Mouse (Mus musculus): ENCODE measurements around the gene Gm17190. TPM values are rescaled to one million over a fixed set of nuclear protein-coding genes. Genes with fewer than 3 reads are reported as not detected.
"Not testable (repeated sequence)": the region's sequence is repeated elsewhere in the genome, so short reads cannot be mapped to it uniquely, and the experiment has no call there.

Gm17190 gene
- polyA plus RNA-seq (2014; fragmentation: Nextera tagmentation; extraction: Ambion mirVana): not detected in 2 replicates

DNA sequence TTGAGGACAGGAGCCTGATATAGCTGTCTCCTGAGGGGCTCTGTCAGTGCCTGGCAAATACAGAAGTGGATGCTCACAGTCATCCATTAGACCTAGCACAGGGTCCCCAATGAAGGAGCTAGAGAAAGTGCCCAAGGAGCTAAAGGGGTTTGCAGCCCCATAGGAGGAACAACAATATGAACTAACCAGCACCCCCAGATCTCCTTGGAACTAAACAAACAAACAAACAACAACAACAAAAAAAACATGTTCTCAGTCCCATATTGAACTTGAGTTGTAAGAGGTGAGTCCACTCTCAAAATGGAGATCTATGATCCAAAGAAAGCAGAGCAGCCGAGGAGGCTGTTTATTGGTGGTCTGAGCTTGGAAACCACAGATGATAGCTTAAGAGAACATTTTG is at the start of gene Gm17190:
TSS of gene Gm17190 (plus strand) at position 301 of the 400 bp plus-strand sequence.
- not testable (repeated sequence) for H3K27me3 ChIP-seq (replicated peaks; ENCODE audit: control insufficient read depth, insufficient read depth, low read length); H3K27ac ChIP-seq (replicated peaks; ENCODE audit: low read depth, low read length); H3K4me3 ChIP-seq (ENCODE audit: low read depth, low read length); H3K36me3 ChIP-seq (ENCODE audit: control insufficient read depth, insufficient read depth, low read length); H3K9ac ChIP-seq (ENCODE audit: low read depth, low read length); H3K4me1 ChIP-seq (ENCODE audit: control insufficient read depth, insufficient read depth, low read length); ATAC-seq (ENCODE audit: low read depth); H3K4me2 ChIP-seq (ENCODE audit: low read depth, low read length); DNase-seq (ENCODE audit: low spot score); H3K9me3 ChIP-seq (ENCODE audit: control insufficient read depth, low read length)
- 83% methylated on average over 1 of the region's 1 CpGs for WGBS

DNA sequence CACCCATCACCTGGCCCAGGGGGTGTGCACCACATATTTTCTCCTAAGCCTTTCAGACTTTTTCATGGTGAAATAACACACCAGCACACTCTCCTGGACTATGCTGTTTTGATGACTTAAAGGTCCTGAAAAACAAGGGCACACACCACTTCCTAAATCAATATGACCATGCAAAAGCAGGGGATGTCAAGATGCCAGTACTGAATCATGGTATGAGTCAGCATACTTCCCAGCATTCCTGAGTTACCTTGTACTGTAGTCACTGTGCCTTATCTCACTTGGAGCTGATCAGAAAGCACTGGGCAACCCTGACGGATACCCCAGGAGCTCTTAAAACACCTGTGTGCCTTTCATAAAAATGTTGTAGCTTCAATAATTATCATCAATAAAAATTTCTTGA is 42.3 kb upstream of the Gm17190 start:
- no peak for DNase-seq (ENCODE audit: low spot score)
- Histone ChIP-seq H3K4me3 (ENCODE audit: low read depth, low read length) (no peak overlapping the region), H3K4me2 (ENCODE audit: low read depth, low read length) (no peak overlapping the region), H3K27ac (replicated peaks; ENCODE audit: low read depth, low read length) (no peak overlapping the region), H3K9me3 (ENCODE audit: control insufficient read depth, low read length) (no peaks in the 10 kb centered on the region), H3K9ac (ENCODE audit: low read depth, low read length) (no peak overlapping the region), H3K36me3 (ENCODE audit: control insufficient read depth, insufficient read depth, low read length) (no peaks in the 10 kb centered on the region), H3K4me1 (ENCODE audit: control insufficient read depth, insufficient read depth, low read length) (no peaks in the 10 kb centered on the region), H3K27me3 (replicated peaks; ENCODE audit: control insufficient read depth, insufficient read depth, low read length) (no peaks in the 10 kb centered on the region)
- WGBS: 83% methylated on average over 1 of the region's 1 CpGs
- ATAC-seq (ENCODE audit: low read depth): no peak

DNA sequence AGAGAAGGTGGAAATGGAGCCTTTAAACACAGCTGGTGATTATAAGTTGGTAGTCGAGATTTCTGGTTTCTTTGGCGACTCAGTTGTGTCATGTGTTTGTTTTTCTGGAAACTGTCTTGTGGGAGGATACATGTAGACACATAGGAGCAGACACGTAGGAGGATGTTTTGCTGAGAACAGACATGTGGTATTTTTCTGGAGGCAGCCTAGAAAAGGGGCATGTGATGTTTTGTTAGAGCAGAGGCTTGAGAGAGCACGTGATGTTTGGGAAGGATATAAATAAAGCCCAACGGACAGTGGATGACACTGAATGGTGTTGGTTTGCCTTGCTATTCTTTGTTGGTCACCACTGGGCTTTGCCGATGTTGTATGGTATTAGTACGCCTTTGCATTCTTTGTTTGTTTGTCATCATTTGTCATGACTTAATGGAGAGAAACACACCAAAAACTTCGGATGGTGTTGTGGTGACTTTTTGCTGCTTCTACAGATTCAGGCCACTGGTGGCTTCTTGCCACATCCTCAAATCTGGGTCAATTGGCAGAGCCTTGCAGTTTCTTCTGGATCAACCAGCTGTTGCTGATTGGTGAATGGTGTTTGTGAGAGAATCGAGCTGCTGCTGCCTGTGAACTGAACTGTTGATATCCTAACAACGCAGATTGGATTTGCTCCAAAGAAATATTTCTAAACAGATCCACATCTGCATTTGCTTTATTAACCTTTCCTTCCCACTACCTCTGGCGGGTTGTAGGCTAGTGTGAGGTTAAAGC is 41.4 kb upstream of the Gm17190 start:
- H3K27me3 ChIP-seq (replicated peaks; ENCODE audit: control insufficient read depth, insufficient read depth, low read length): no peaks in the 10 kb centered on the region
- H3K9ac ChIP-seq (ENCODE audit: low read depth, low read length): no peak overlapping the region
- no peaks in the 10 kb centered on the region for H3K9me3 ChIP-seq (ENCODE audit: control insufficient read depth, low read length)
- no peaks in the 10 kb centered on the region for H3K36me3 ChIP-seq (ENCODE audit: control insufficient read depth, insufficient read depth, low read length)
- H3K4me1 ChIP-seq (ENCODE audit: control insufficient read depth, insufficient read depth, low read length): no peaks in the 10 kb centered on the region
- WGBS: 78% methylated on average over 11 of the region's 11 CpGs
- H3K4me3 ChIP-seq (ENCODE audit: low read depth, low read length): no peak overlapping the region
- no peak overlapping the region for H3K4me2 ChIP-seq (ENCODE audit: low read depth, low read length)
- ATAC-seq (ENCODE audit: low read depth) (no peak), DNase-seq (ENCODE audit: low spot score) (no peak)
- H3K27ac ChIP-seq (replicated peaks; ENCODE audit: low read depth, low read length): no peak overlapping the region

DNA sequence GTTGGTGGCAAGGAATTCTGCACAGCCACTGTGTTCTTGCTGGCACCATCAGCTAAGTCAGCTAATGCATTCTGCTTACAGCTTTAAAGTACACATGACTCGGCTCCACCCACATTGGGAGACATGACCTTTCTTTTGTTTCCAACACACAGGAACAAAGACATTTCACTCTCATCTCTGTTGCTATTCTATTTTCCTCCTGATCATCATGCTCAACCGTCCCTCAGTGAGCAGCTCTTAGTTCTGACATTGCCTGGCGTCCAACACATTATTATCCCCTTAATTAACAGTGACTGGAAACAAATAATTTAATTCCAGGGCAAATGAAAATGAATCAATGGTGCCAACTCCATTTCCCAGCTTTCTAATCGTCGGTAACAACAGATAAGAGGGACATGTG is 36.5 kb upstream of the Gm17190 start:
- 73% methylated on average over 5 of the region's 5 CpGs for WGBS
- no peaks in the 10 kb centered on the region for H3K4me1 ChIP-seq (ENCODE audit: control insufficient read depth, insufficient read depth, low read length)

DNA sequence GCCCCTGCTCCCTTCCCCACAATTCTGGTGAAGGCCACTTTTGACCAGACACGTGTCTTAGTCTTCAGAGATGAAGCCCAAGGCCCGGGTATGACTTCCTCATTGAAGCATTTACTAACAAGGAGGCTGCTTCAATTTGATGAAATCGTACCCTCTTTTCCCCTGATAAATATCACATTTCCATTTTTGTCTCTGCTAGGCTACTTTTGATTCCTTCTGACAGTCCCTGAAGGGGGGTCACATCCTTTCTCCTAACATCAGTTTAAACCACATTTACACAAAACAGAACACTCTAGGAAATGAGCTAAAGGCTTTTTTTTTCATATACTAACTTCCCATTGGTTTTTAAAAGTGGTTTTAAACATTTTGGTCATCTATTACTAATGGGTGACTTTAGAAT is 29.1 kb upstream of the Gm17190 start:
- no peaks in the 10 kb centered on the region for H3K36me3 ChIP-seq (ENCODE audit: control insufficient read depth, insufficient read depth, low read length)
- H3K9ac ChIP-seq (ENCODE audit: low read depth, low read length): no peak overlapping the region
- ATAC-seq (ENCODE audit: low read depth) (no peak), DNase-seq (ENCODE audit: low spot score) (no peak)
- WGBS: 66% methylated on average over 3 of the region's 3 CpGs
- no peaks in the 10 kb centered on the region for H3K9me3 ChIP-seq (ENCODE audit: control insufficient read depth, low read length)
- H3K4me1 ChIP-seq (ENCODE audit: control insufficient read depth, insufficient read depth, low read length): no peaks in the 10 kb centered on the region
- no peak overlapping the region for H3K4me2 ChIP-seq (ENCODE audit: low read depth, low read length)
- H3K4me3 ChIP-seq (ENCODE audit: low read depth, low read length): no peak overlapping the region
- no peak overlapping the region for H3K27ac ChIP-seq (replicated peaks; ENCODE audit: low read depth, low read length)
- no peaks in the 10 kb centered on the region for H3K27me3 ChIP-seq (replicated peaks; ENCODE audit: control insufficient read depth, insufficient read depth, low read length)

More for the DNA sequence above, 36.5 kb upstream of the Gm17190 start:
- Histone ChIP-seq H3K36me3 (ENCODE audit: control insufficient read depth, insufficient read depth, low read length) (no peaks in the 10 kb centered on the region), H3K4me3 (ENCODE audit: low read depth, low read length) (no peak overlapping the region), H3K27ac (replicated peaks; ENCODE audit: low read depth, low read length) (no peak overlapping the region), H3K27me3 (replicated peaks; ENCODE audit: control insufficient read depth, insufficient read depth, low read length) (no peaks in the 10 kb centered on the region), H3K9ac (ENCODE audit: low read depth, low read length) (no peak overlapping the region), H3K4me2 (ENCODE audit: low read depth, low read length) (no peak overlapping the region), H3K9me3 (ENCODE audit: control insufficient read depth, low read length) (no peaks in the 10 kb centered on the region)
- no peak for DNase-seq (ENCODE audit: low spot score)
- ATAC-seq (ENCODE audit: low read depth): no peak

DNA sequence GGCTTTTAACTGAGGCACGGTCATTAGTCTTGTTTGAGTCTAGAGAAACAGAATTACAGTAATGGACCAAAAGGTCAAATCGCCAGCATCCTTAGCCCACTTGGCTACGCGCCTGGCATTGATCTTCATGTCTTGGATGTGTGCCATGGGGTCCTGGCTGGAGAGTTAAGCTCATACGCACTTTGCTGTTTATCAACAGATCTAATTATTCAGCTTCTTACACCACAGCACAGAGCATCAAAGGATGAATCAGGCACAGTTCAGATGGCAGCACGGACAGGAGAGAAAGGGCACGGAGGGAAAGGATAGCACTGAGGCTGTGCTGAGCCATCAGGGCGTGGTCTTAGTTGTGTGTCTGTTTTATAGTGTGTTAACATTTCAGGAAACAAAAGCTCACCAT is 8.3 kb upstream of the Gm17190 start:
- Histone ChIP-seq H3K36me3 (ENCODE audit: control insufficient read depth, insufficient read depth, low read length) (no peaks in the 10 kb centered on the region), H3K4me3 (ENCODE audit: low read depth, low read length) (no peak overlapping the region), H3K4me1 (ENCODE audit: control insufficient read depth, insufficient read depth, low read length) (peaks cover 7% of the 10 kb centered on the region; the same call in 1 of the 2 replicates), H3K9ac (ENCODE audit: low read depth, low read length) (no peak overlapping the region), H3K4me2 (ENCODE audit: low read depth, low read length) (no peak overlapping the region), H3K9me3 (ENCODE audit: control insufficient read depth, low read length) (no peaks in the 10 kb centered on the region), H3K27me3 (replicated peaks; ENCODE audit: control insufficient read depth, insufficient read depth, low read length) (no peaks in the 10 kb centered on the region), H3K27ac (replicated peaks; ENCODE audit: low read depth, low read length) (no peak overlapping the region)
- no peak for DNase-seq (ENCODE audit: low spot score)
- no peak for ATAC-seq (ENCODE audit: low read depth)
- 58% methylated on average over 8 of the region's 8 CpGs for WGBS

DNA sequence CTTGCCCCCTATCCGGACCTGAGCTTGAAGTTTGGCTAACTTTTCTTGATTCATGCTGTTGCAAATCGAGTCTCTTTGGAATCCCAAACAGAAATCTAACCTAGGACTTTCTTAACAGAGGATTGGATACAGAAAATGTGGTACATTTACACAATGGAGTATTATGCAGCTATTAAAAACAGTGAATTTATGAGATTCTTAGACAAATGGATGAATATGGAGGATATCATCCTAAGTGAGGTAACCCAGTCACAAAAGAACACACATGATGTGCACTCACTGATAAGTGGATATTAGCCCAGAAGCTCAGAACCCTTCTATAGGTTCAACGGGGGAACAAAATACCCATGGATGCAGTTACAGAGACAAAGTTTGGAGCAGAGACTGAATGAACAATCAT is 578 bp upstream of the Gm17190 start, which contains the start of gene Gm20075:
TSS of gene Gm20075 (minus strand) at position 101 of the 400 bp plus-strand sequence.
- not testable (repeated sequence) for ATAC-seq (ENCODE audit: low read depth); DNase-seq (ENCODE audit: low spot score); H3K9ac ChIP-seq (ENCODE audit: low read depth, low read length); H3K9me3 ChIP-seq (ENCODE audit: control insufficient read depth, low read length); H3K27me3 ChIP-seq (replicated peaks; ENCODE audit: control insufficient read depth, insufficient read depth, low read length); H3K4me2 ChIP-seq (ENCODE audit: low read depth, low read length); H3K4me1 ChIP-seq (ENCODE audit: control insufficient read depth, insufficient read depth, low read length); H3K27ac ChIP-seq (replicated peaks; ENCODE audit: low read depth, low read length); H3K4me3 ChIP-seq (ENCODE audit: low read depth, low read length); H3K36me3 ChIP-seq (ENCODE audit: control insufficient read depth, insufficient read depth, low read length)
- WGBS: 85% methylated on average over 3 of the region's 3 CpGs

DNA sequence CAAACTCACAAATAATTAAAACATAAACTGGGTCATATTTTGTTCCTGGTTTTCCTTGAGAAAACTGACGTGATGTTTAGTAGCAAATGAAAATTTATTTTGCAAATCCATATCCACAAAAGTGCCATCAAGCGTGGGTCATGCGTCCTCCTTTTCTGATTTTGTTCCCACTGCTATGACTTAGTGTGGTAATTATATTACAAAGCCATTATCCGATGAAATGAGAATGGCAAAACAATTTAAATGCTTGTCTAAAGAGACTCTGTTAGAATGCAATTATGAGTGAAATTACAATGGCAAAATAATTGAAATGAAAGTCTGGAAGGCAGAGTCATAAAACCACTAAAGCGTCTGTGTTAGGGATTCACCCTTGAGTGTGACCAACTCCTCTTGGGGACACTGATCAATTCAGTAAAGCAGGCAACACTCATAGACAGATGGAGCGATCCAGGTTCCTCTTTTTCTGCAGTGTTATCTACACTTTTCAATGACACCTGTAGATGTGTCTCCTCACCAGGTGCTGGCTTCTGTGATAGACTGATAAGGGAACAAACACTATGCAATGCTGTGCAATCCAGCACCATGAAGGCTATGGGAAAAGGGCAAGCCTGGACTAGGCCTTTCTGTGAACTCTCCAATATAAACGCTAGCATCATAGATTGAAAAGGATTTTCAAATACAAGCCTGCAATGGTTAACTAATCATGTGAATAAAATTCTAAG is 3.9 kb downstream of the Gm17190 start:
- WGBS: 86% methylated on average over 7 of the region's 7 CpGs
- Histone ChIP-seq H3K9ac (ENCODE audit: low read depth, low read length) (no peak overlapping the region), H3K36me3 (ENCODE audit: control insufficient read depth, insufficient read depth, low read length) (no peaks in the 10 kb centered on the region), H3K4me1 (ENCODE audit: control insufficient read depth, insufficient read depth, low read length) (no peaks in the 10 kb centered on the region), H3K27me3 (replicated peaks; ENCODE audit: control insufficient read depth, insufficient read depth, low read length) (no peaks in the 10 kb centered on the region), H3K4me3 (ENCODE audit: low read depth, low read length) (no peak overlapping the region), H3K27ac (replicated peaks; ENCODE audit: low read depth, low read length) (no peak overlapping the region), H3K4me2 (ENCODE audit: low read depth, low read length) (no peak overlapping the region), H3K9me3 (ENCODE audit: control insufficient read depth, low read length) (no peaks in the 10 kb centered on the region)
- ATAC-seq (ENCODE audit: low read depth): no peak
- no peak for DNase-seq (ENCODE audit: low spot score)

All from embryonic facial prominence, embryonic 14.5 days (tissue).